Mouse (Mus musculus) heart, embryonic 15.5 days (tissue): ENCODE data around the gene Anxa4. TPM values are rescaled to one million over a fixed set of nuclear protein-coding genes. Genes with fewer than 3 reads are reported as not detected.

Experiments
- ATAC-seq: fragments of 200-750 bp; cut with Nextera tagmentation; replicated peaks from 2 replicates; pipeline ENCODE4 v1.8.0; 2017; ENCODE audit warnings: low read depth, moderate TSS enrichment; ENCODE audit not compliant: insufficient number of reproducible peaks, insufficient read depth, low FRiP score
- H3K27ac ChIP-seq: fragments of 300-500 bp; sonication (generic); 2 replicates; pipeline ENCODE4 v1.5.1; 2015; ENCODE audit warnings: mild to moderate bottlenecking, inconsistent platforms
- H3K27me3 ChIP-seq: fragments of 300-500 bp; sonication (generic); 2 replicates; pipeline ENCODE4 v1.6.1; 2015; ENCODE audit warnings: inconsistent platforms
- H3K36me3 ChIP-seq: fragments of 300-500 bp; sonication (generic); 2 replicates; pipeline ENCODE4 v1.6.1; 2015; ENCODE audit warnings: mild to moderate bottlenecking, inconsistent platforms
- H3K4me1 ChIP-seq: fragments of 300-500 bp; sonication (generic); replicated peaks from 2 replicates; pipeline ENCODE4 v1.6.1; 2015; ENCODE audit warnings: inconsistent platforms
- H3K4me2 ChIP-seq: fragments of 300-500 bp; sonication (generic); 2 replicates; pipeline ENCODE4 v1.6.1; 2015; ENCODE audit warnings: inconsistent platforms, mild to moderate bottlenecking, moderate library complexity
- H3K4me3 ChIP-seq: fragments of 300-500 bp; sonication (generic); 2 replicates; pipeline ENCODE4 v1.5.1; 2015; ENCODE audit warnings: mild to moderate bottlenecking, inconsistent platforms
- H3K9ac ChIP-seq: fragments of 300-500 bp; sonication (generic); 2 replicates; pipeline ENCODE4 v1.6.1; 2015; ENCODE audit warnings: mild to moderate bottlenecking, inconsistent platforms
- H3K9me3 ChIP-seq: fragments of 300-500 bp; sonication (generic); replicated peaks from 2 replicates; pipeline ENCODE4 v1.6.1; 2016; ENCODE audit warnings: inconsistent platforms
- WGBS: fragments of 180-500 bp; shearing (Covaris S2); methylation state at CpG from one replicate; pipeline ENCODE4 v1.1.7; 2015; ENCODE audit warnings: mixed read lengths; 5-methylcytosine and 5-hydroxymethylcytosine counted together
- polyA plus RNA-seq: library from polyadenylated mRNA; unstranded; fragments of >200 nt; fragmentation: Nextera tagmentation; extraction: Ambion mirVana; gene quantifications from 2 replicates; pipeline ENCODE4 v1.2.1, GENCODE M21; 2015

Anxa4 gene
- polyA plus RNA-seq, 1 experiment from 2014 or later: 26.3 TPM

DNA sequence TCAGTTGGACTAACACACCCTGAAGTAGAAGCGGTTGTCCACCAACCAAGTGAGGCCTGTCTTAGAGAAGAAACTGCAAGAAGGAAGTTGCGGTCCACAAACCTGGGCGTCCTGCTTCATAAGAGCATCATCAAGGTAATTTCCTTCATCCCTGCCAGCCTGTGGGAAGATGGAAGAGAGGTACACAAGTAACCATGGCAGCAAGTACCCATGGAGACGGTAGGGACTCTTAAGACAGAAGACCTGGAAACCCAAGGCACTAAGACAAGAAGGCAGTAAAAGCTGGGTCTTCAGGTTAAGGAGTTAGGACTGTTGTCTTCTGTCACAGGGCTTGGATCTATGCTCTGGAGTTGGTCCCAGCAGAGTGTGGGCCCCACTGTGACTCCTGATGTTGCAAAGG is 42.4 kb downstream of the Anxa4 start:
- H3K4me3 ChIP-seq: no peak overlapping the region
- 89% methylated on average over 4 of the region's 4 CpGs for WGBS
- H3K4me2 ChIP-seq: no peak overlapping the region
- no peak overlapping the region for H3K27ac ChIP-seq
- H3K36me3 ChIP-seq: peaks cover 10% of the 10 kb centered on the region; the same call in 1 of the 2 replicates
- H3K9ac ChIP-seq: no peak overlapping the region
- H3K9me3 ChIP-seq: no peaks in the 10 kb centered on the region
- no peaks in the 10 kb centered on the region for H3K27me3 ChIP-seq
- ATAC-seq: no peak
- no peaks in the 10 kb centered on the region for H3K4me1 ChIP-seq

GRCm38 (mm10) chr6:86749817-86750216 is 43.6 kb downstream of the Anxa4 start:
- peaks cover 8% of the 10 kb centered on the region; the same call in 1 of the 2 replicates for H3K36me3 ChIP-seq
- no peaks in the 10 kb centered on the region for H3K9me3 ChIP-seq
- no peaks in the 10 kb centered on the region for H3K27me3 ChIP-seq
- H3K27ac ChIP-seq: no peak overlapping the region
- no peaks in the 10 kb centered on the region for H3K4me1 ChIP-seq
- no peak overlapping the region for H3K4me3 ChIP-seq
- no peak overlapping the region for H3K4me2 ChIP-seq
- 60% methylated on average over 4 of the region's 4 CpGs for WGBS
- ATAC-seq: no peak
- no peak overlapping the region for H3K9ac ChIP-seq

GRCm38 (mm10) chr6:86747171-86747570 is 46.2 kb downstream of the Anxa4 start:
- no peak for ATAC-seq
- Histone ChIP-seq H3K9ac (no peak overlapping the region), H3K27ac (no peak overlapping the region), H3K4me3 (no peak overlapping the region), H3K4me2 (no peak overlapping the region), H3K36me3 (peaks cover 3% of the 10 kb centered on the region; the same call in 1 of the 2 replicates), H3K27me3 (no peaks in the 10 kb centered on the region), H3K9me3 (no peaks in the 10 kb centered on the region), H3K4me1 (no peaks in the 10 kb centered on the region)

DNA sequence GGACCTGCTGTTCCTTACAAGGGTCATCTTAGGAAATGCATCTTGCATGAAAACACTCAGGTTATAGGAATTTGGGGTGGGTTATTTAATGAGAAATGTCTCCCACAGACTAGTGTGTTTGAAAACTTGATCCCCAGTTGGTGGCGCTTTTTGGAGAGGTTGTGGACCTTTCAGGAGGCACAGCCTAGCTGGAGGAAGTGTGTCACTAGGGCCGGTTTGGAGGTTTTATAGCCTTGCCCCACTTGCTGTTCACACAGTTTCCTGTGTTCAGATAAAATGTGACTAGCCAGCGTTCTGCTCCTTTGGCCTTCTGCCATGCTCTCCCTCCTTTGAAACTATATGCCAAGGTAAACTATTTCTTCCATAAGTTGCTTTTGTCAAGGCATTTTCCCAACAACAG is 52.7 kb downstream of the Anxa4 start:
- H3K36me3 ChIP-seq: peaks cover 3% of the 10 kb centered on the region; the same call in 1 of the 2 replicates
- no peak overlapping the region for H3K9ac ChIP-seq
- H3K4me3 ChIP-seq: no peak overlapping the region
- no peak overlapping the region for H3K4me2 ChIP-seq
- H3K27me3 ChIP-seq: no peaks in the 10 kb centered on the region
- no peaks in the 10 kb centered on the region for H3K4me1 ChIP-seq
- no peaks in the 10 kb centered on the region for H3K9me3 ChIP-seq
- no peak overlapping the region for H3K27ac ChIP-seq
- ATAC-seq: no peak
- WGBS: 28% methylated on average over 3 of the region's 3 CpGs

GRCm38 (mm10) chr6:86736830-86737229 is 56.6 kb downstream of the Anxa4 start:
- Histone ChIP-seq H3K27ac (no peak overlapping the region), H3K27me3 (no peaks in the 10 kb centered on the region), H3K4me1 (peaks cover 14% of the 10 kb centered on the region), H3K9ac (no peak overlapping the region), H3K4me2 (no peak overlapping the region), H3K4me3 (no peak overlapping the region), H3K36me3 (no peaks in the 10 kb centered on the region; the same call in 1 of the 2 replicates), H3K9me3 (no peaks in the 10 kb centered on the region)
- no peak for ATAC-seq
- 42% methylated on average over 6 of the region's 6 CpGs for WGBS

GRCm38 (mm10) chr6:86736313-86736712 is 57.1 kb downstream of the Anxa4 start:
- WGBS: 79% methylated on average over 4 of the region's 4 CpGs

GRCm38 (mm10) chr6:86733183-86733876 is 60.1 kb downstream of the Anxa4 start, which contains the start of gene Gmcl1:
Gmcl1 (minus strand) TSS chr6:86733383.
- ATAC-seq: peak; percentile 92
- H3K36me3 ChIP-seq: no peaks in the 10 kb centered on the region
- peaks cover 16% of the 10 kb centered on the region for H3K4me1 ChIP-seq
- H3K9me3 ChIP-seq: no peaks in the 10 kb centered on the region
- H3K4me3 ChIP-seq: peak within 1 kb of the TSS; percentile 99
- H3K9ac ChIP-seq: peak within 1 kb of the TSS; percentile 89
- WGBS: under 1% methylated on average over 59 of the region's 59 CpGs
- no peaks in the 10 kb centered on the region for H3K27me3 ChIP-seq
- peak within 1 kb of the TSS; percentile 81 for H3K27ac ChIP-seq
- peak within 1 kb of the TSS; percentile 95 for H3K4me2 ChIP-seq

More at GRCm38 (mm10) chr6:86736313-86736712, 57.1 kb downstream of the Anxa4 start:
- H3K4me2 ChIP-seq: no peak overlapping the region
- H3K9ac ChIP-seq: no peak overlapping the region
- H3K9me3 ChIP-seq: no peaks in the 10 kb centered on the region
- H3K27me3 ChIP-seq: no peaks in the 10 kb centered on the region
- H3K27ac ChIP-seq: no peak overlapping the region
- H3K4me3 ChIP-seq: no peak overlapping the region
- no peaks in the 10 kb centered on the region; the same call in 1 of the 2 replicates for H3K36me3 ChIP-seq
- no peak for ATAC-seq
- H3K4me1 ChIP-seq: peaks cover 16% of the 10 kb centered on the region

DNA sequence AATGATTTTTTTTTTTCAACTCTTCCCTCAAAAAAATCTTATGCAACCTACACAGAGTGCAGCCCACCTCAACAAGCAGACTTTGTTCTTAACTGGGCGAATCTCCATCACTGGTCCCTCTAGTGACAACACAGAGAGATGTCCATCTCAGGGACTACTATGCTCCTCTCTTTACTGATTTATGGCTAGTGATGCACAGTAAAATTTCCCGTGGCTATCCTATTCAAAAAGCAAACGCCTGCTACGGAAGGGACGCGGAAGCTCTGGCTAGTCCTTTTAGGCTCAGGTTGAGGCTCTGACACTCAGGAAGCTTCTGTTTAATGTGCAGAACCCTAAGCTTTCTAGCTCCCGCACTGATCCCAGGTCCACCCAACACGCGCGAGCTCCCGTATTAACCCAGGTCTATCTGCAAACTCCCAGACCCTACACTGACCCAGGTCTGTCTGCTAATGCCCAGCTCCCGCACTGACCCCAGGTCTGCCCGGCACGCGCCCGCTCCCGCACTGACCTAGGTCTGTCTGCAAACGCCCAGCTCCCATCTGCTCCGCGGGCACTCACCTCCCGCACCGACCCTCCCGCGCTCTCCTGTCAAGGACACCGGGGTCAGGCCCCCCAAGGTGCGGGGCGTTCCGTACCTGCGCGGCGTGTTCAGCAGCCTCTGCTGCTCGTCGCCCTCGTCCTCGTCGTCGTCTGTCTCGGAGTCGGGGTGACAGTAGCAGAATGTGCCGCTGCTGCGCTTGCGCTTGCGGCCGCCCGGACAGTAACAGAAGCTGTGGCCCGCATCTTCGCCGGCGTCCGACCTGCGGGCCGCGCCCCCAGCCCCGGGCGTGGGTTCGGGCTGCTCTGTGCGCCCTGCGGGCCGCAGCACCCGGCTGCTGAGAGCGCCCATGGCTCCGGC is 60.9 kb downstream of the Anxa4 start:
- Histone ChIP-seq H3K27ac (peak overlapping the region; percentile 81), H3K4me1 (peaks cover 16% of the 10 kb centered on the region), H3K9ac (peak overlapping the region; percentile 89), H3K9me3 (no peaks in the 10 kb centered on the region), H3K4me3 (peak overlapping the region; percentile 99), H3K4me2 (peak overlapping the region; percentile 95), H3K27me3 (no peaks in the 10 kb centered on the region), H3K36me3 (no peaks in the 10 kb centered on the region)
- peak; percentile 41 for ATAC-seq
- WGBS: under 1% methylated on average over 62 of the region's 62 CpGs

DNA sequence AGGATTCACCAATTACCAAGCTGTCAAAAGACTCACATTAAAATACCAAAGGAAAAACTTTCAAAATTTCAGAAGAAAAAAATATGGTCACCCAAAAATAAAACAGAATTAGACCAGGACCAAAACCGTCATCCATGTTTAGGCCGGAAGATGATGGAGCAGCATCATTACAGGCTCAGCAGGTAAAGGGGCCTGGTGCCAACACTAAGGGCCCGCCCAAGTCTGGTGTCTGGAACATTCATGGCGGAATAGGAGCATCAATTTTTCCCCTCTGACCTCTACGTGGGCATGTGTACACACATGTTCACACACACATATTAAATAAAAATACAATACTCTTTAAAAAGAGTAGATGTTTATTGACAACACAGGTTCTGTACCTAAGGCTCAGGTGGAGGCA is 64.7 kb downstream of the Anxa4 start:
- H3K4me2 ChIP-seq: no peak overlapping the region
- no peaks in the 10 kb centered on the region for H3K9me3 ChIP-seq
- H3K9ac ChIP-seq: no peak overlapping the region
- 91% methylated on average over 5 of the region's 5 CpGs for WGBS
- H3K4me1 ChIP-seq: peaks cover 9% of the 10 kb centered on the region
- no peaks in the 10 kb centered on the region for H3K27me3 ChIP-seq
- ATAC-seq: no peak
- H3K36me3 ChIP-seq: no peaks in the 10 kb centered on the region
- no peak overlapping the region for H3K4me3 ChIP-seq
- H3K27ac ChIP-seq: no peak overlapping the region

DNA sequence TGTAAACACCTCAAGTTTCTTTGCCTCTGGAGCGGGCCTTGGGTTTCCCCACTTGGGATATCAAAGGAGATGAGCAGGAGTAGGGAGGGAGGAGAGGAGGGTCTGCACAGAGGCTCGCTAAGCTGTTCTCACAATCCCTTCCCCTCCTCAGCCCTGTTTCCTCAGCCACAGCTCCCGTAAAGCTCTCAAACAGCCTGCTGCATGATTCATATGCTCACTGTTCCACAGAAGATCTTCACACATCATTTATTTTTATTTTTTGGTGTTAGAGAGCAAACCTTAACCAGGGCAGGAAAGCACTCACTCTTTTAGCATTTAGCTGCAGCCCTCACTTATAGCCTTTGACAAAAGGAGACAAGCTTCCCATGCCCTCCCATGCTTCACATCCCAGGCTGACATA is 71.4 kb downstream of the Anxa4 start:
- no peak overlapping the region for H3K4me2 ChIP-seq
- H3K27me3 ChIP-seq: no peaks in the 10 kb centered on the region
- ATAC-seq: no peak
- H3K4me1 ChIP-seq: no peaks in the 10 kb centered on the region
- no peak overlapping the region for H3K4me3 ChIP-seq
- no peak overlapping the region for H3K27ac ChIP-seq
- WGBS: 76% methylated on average over 3 of the region's 3 CpGs
- no peak overlapping the region for H3K9ac ChIP-seq
- H3K9me3 ChIP-seq: no peaks in the 10 kb centered on the region
- H3K36me3 ChIP-seq: peaks cover 10% of the 10 kb centered on the region

DNA sequence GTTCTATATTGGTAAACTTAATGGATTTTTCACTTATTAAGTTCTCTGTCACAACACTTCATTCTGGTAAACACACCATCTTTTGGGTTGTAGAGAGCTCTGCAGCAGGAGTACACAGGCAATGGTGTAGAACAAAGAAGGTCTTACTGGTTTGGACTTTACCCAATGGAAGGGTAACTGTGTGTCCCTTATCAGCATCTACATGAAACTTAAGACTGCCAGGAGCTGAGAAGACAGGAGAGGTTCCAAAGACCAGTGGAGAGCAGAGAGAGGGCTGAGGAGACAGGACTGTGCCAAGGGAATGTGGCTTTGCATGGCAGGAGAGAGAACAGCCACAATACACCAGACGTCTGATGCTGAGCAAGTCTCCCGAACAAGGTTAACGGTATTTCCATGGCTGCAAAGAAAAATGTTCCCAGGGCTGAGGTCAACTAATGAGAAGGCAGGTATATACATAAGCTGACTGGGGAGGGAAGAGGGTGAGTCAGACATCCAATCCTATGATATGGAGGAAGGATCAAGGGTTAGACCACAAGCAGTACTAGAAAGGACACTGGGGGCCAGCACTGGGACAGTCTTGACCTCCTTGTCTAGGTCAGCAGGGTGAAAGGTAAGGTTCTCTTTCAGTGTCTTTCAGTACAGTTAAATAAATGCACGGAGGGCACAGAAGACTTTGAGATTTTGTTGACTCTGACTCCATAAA is 85.2 kb downstream of the Anxa4 start:
- Histone ChIP-seq H3K27me3 (no peaks in the 10 kb centered on the region), H3K27ac (no peak overlapping the region), H3K9ac (no peak overlapping the region), H3K4me2 (no peak overlapping the region), H3K9me3 (no peaks in the 10 kb centered on the region), H3K4me3 (no peak overlapping the region), H3K4me1 (no peaks in the 10 kb centered on the region), H3K36me3 (peaks cover 39% of the 10 kb centered on the region)
- WGBS: 86% methylated on average over 4 of the region's 4 CpGs
- ATAC-seq: no peak
